Mouse (Mus musculus): ENCODE measurements at regions not wholly inside any gene's neighbourhood (a gene's known extent, or its start where the extent isn't known, plus 50 kb on each side); places are given as distances from the start of the nearest gene placed in this dataset.
A peak's percentile ranks its signal among the peaks of the same experiment; 100 is the strongest.

GRCm38 (mm10) chr3:150427965-150428364 lies 1009.7 kb upstream of the Adgrl4 start:
- H3K36me3 ChIP-seq (ENCODE audit: control insufficient read depth in 1 of 2, insufficient read depth in 2 of 2, low read length in 2 of 2): no peaks in the 10 kb centered on the region
- no peaks in the 10 kb centered on the region for H3K9me3 ChIP-seq (replicated peaks; ENCODE audit: insufficient read depth, low read length)
- H3K79me2 ChIP-seq (ENCODE audit: control insufficient read depth, insufficient read depth, low read length, poor library complexity): no peaks in the 10 kb centered on the region
- no peak overlapping the region for H3K4me3 ChIP-seq (ENCODE audit: control insufficient read depth in 1 of 2, insufficient read depth in 1 of 2, low read depth in 2 of 2, low read length in 2 of 2)
- no peak overlapping the region for H3K9ac ChIP-seq (ENCODE audit: control insufficient read depth, low read depth, low read length, poor library complexity, severe bottlenecking)
- no peaks in the 10 kb centered on the region for H3K27me3 ChIP-seq (ENCODE audit: control insufficient read depth in 1 of 2, insufficient read depth in 2 of 2, low read length in 2 of 2)
- TF ChIP-seq ZMIZ1 (IDR thresholded peaks at IDR 0.05; ENCODE audit: low read depth, low read length): no peak
- no peak for TF ChIP-seq ETS1 (IDR thresholded peaks at IDR 0.05; ENCODE audit: low read depth, low read length)
- no peak for TF ChIP-seq RCOR1 (IDR thresholded peaks at IDR 0.05; ENCODE audit: low read depth, low read length)
- no peak for TF ChIP-seq SIN3A (IDR thresholded peaks at IDR 0.05; ENCODE audit: low read length)
- no peak for TF ChIP-seq TBP (IDR thresholded peaks at IDR 0.05; ENCODE audit: low read depth, low read length)
- no peak for TF ChIP-seq MXI1 (IDR thresholded peaks at IDR 0.05; ENCODE audit: low read depth, low read length)
- no peak for DNase-seq (ENCODE audit: low read depth, low spot score)
- H3K27ac ChIP-seq (ENCODE audit: control insufficient read depth, low read depth, low read length): no peak overlapping the region
- no peaks in the 10 kb centered on the region for H3K4me1 ChIP-seq (ENCODE audit: control insufficient read depth in 1 of 2, insufficient read depth in 2 of 2, low read length in 2 of 2)

DNA sequence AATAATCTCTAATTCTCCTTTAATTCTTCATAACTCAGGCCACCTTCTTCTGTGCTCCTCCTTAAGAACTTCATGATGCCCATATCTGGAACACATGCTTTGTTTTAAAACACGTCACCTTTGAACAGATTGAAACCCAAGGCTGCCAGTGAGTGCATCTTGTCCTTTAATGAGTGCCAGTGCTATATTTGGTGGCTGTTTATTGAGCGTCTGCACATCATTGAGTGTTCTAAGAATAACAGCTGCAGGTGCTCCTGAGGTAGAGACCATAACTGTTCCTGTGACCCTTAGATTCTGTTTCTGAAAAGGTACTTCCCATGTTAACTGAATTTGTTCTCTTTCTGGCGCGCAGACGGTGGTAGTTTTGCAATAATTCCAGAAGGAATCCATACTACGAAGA lies 1006.4 kb upstream of the Adgrl4 start:
- Histone ChIP-seq H3K4me1 (ENCODE audit: control insufficient read depth in 1 of 2, insufficient read depth in 2 of 2, low read length in 2 of 2) (no peaks in the 10 kb centered on the region), H3K27me3 (ENCODE audit: control insufficient read depth in 1 of 2, insufficient read depth in 2 of 2, low read length in 2 of 2) (no peaks in the 10 kb centered on the region), H3K36me3 (ENCODE audit: control insufficient read depth in 1 of 2, insufficient read depth in 2 of 2, low read length in 2 of 2) (no peaks in the 10 kb centered on the region), H3K79me2 (ENCODE audit: control insufficient read depth, insufficient read depth, low read length, poor library complexity) (no peaks in the 10 kb centered on the region), H3K9me3 (replicated peaks; ENCODE audit: insufficient read depth, low read length) (no peaks in the 10 kb centered on the region), H3K4me3 (ENCODE audit: control insufficient read depth in 1 of 2, insufficient read depth in 1 of 2, low read depth in 2 of 2, low read length in 2 of 2) (no peak overlapping the region), H3K27ac (ENCODE audit: control insufficient read depth, low read depth, low read length) (no peak overlapping the region), H3K9ac (ENCODE audit: control insufficient read depth, low read depth, low read length, poor library complexity, severe bottlenecking) (no peak overlapping the region)
- TF ChIP-seq EP300 (IDR thresholded peaks at IDR 0.05; ENCODE audit: low read depth in 1 of 2, low read length in 2 of 2): no peak
- TF ChIP-seq RAD21 (IDR thresholded peaks at IDR 0.05; ENCODE audit: low read depth, low read length): no peak
- no peak for TF ChIP-seq ZKSCAN1 (IDR thresholded peaks at IDR 0.05; ENCODE audit: low read depth, low read length)
- no peak for TF ChIP-seq MAX (IDR thresholded peaks at IDR 0.05; ENCODE audit: low read length)
- DNase-seq (ENCODE audit: low read depth, low spot score): no peak

DNA sequence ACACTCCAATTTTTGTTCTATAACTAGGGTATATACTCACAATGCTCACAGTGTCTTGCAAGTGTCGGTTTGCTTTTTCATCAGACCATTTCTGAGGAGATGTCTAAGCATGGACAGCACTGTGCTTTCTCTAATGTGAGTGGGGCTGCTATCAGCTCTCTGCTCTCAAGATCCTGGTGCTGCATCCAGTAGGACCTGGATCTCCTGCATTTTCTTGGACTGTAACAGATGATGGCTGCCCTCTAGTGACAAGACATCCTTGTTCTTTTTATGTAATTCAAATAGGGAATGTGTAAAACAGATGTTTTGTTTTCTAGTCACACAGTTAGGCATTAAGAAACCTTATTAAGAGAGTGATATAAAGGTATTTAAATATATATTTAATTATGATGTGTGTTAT lies 1002.5 kb upstream of the Adgrl4 start:
- Histone ChIP-seq H3K4me1 (ENCODE audit: control insufficient read depth in 1 of 2, insufficient read depth in 2 of 2, low read length in 2 of 2) (no peaks in the 10 kb centered on the region), H3K79me2 (ENCODE audit: control insufficient read depth, insufficient read depth, low read length, poor library complexity) (no peaks in the 10 kb centered on the region), H3K27me3 (ENCODE audit: control insufficient read depth in 1 of 2, insufficient read depth in 2 of 2, low read length in 2 of 2) (no peaks in the 10 kb centered on the region), H3K36me3 (ENCODE audit: control insufficient read depth in 1 of 2, insufficient read depth in 2 of 2, low read length in 2 of 2) (no peaks in the 10 kb centered on the region), H3K9me3 (replicated peaks; ENCODE audit: insufficient read depth, low read length) (no peaks in the 10 kb centered on the region), H3K4me3 (ENCODE audit: control insufficient read depth in 1 of 2, insufficient read depth in 1 of 2, low read depth in 2 of 2, low read length in 2 of 2) (no peak overlapping the region), H3K9ac (ENCODE audit: control insufficient read depth, low read depth, low read length, poor library complexity, severe bottlenecking) (no peak overlapping the region), H3K27ac (ENCODE audit: control insufficient read depth, low read depth, low read length) (no peak overlapping the region)
- peak; percentile 33 for TF ChIP-seq SMC3 (IDR thresholded peaks at IDR 0.05; ENCODE audit: low read depth, low read length)
- TF ChIP-seq ZC3H11A (IDR thresholded peaks at IDR 0.05; ENCODE audit: low read depth, low read length): no peak
- peak in 1 of 3 experiments; percentile 16; a peak in 2 of 6 replicates for TF ChIP-seq CTCF (IDR thresholded peaks at IDR 0.05 in 2 of 3, conservative IDR thresholded peaks at IDR 0.05 in 1 of 3; ENCODE audit: control insufficient read depth in 1 of 3, insufficient read depth in 1 of 3, low read depth in 2 of 3, low read length in 3 of 3, poor library complexity in 1 of 3, severe bottlenecking in 1 of 3)
- peak; percentile 32 for TF ChIP-seq RAD21 (IDR thresholded peaks at IDR 0.05; ENCODE audit: low read depth, low read length)
- no peak for TF ChIP-seq NRF1 (IDR thresholded peaks at IDR 0.05; ENCODE audit: insufficient read depth, low read depth, low read length, poor library complexity, severe bottlenecking)
- no peak for TF ChIP-seq MYB (IDR thresholded peaks at IDR 0.05; ENCODE audit: low read depth, low read length)
- no peak for TF ChIP-seq TAL1 (IDR thresholded peaks at IDR 0.05; ENCODE audit: low read length)
- no peak for DNase-seq (ENCODE audit: low read depth, low spot score)

All from MEL (cell line).